Mouse (Mus musculus) CD4-positive naive resting alpha-beta T cell, adult 57 days (primary cell): ENCODE data around the gene Tcp11x2. TPM values are rescaled to one million over a fixed set of nuclear protein-coding genes. Genes with fewer than 3 reads are reported as not detected.

Experiments
- total RNA-seq: library from RNA; stranded (reverse); gene quantifications from one replicate; pipeline ENCODE4 v1.2.4, GENCODE M21; 2023

Gene Tcp11x2
- not detected for total RNA-seq

DNA sequence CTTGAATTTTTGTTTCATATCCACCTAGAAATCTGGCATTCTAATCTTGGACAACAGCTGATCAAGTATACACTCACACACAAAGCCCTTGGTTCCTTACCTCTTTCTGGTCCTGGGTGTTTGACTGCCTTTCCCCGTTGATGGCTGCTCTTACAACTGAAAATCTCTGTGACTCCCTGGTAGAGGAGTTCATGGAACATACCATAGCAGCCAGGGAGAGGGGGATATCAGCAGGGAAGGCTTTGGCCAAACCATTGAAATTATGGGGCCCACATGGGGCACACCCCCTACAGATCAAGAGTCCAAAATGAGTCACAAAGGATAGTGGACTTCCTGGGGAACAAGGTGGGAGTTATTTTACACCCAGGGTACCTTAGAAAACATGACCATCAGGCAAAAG is at the start of gene Tcp11x2:
Gene Tcp11x2, minus strand, starts transcription at position 158 of the 400 bp plus-strand sequence.

DNA sequence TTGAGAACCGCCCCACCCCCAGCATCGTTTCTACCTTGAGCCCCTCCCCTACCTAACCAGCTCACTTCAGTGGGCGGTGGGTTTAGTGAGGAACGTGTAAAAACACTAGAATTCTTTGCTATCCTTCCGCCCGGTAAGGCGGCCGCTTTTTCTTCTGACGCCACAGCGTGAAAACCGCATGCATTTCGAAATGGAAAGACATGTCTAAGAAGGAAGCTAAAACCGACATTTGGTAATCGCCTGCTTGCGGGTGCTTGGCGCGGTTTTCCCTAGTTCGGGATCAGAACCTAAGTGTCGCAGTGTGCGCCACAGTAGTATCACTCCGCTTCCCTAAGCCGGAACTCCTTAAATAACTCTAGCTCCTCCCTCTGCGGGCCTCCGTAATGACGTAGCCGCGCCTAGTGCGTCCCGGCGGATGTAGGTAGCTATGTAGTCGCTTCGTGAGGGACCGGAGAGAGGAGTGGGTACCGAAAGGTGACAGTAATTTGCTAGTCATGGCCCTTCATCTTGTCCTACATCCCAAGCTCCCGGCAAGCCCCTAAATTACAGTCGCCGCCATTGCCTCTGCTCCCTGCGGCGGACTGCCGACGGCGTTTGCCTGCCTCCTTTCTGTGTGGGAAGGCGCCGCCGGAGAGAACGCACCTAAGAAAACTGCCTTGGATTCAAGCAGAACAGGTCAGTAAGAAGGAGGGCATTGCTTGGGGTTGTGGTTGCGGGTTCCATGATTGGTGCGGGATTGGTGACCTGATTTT is 48.9 kb upstream of the Tcp11x2 start, which contains the start of the genes Armcx5 and Gprasp1:
Gene Armcx5, plus strand, starts transcription at position 430 of the 752 bp plus-strand sequence.
Gene Gprasp1, plus strand, starts transcription at position 430 of the 752 bp plus-strand sequence.

DNA sequence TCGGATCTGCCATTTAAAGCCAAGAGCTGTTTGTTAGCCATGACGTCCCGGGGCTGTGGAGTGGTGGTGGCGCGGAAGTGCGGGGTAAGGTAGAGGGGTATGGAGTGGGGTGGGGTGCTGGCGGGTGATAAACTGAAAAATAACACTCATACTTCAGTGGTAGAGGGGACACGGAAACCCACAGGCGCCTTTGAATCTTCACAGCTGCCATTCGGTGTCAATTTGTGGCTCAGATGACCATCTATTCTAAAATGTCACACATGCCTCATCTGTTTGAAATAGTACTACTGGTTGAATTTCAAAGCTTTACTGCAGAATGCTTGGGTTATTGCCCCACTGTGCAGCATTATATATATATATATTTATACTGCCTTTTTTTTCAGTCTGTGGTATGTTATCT is 31.6 kb upstream of the Tcp11x2 start, which contains the start of gene Tmsb15a:
Gene Tmsb15a, minus strand, starts transcription at position 101 of the 400 bp plus-strand sequence.

DNA sequence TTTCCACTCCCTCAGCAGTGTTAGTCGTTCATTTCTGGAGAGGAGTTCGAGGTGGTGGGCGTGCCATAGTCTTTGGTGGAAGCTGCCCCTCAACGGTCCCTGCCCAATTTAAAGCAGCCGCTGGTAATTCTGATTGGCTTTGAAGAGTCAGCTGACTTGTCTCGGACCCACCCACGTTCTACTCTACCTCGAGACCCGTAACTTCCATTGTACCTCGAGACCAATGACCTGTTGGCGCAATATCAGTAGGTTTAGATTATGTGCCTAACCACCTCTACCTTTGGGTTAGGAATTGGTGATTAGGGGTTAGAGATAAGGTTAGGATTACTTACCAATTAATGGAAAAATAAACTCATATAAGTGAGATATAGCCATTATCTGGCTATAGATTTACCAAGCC is 66.0 kb downstream of the Tcp11x2 start, which contains the start of gene Prame:
Gene Prame, minus strand, starts transcription at position 101 of the 400 bp plus-strand sequence.

Other genes with a start within 250 kb of the Tcp11x2 start
- not detected for gene AV320801, start 199.2 kb downstream of the Tcp11x2 start, total RNA-seq
- not detected for gene Nxf7, start 95.0 kb downstream of the Tcp11x2 start, total RNA-seq
- not detected for gene Prame, start 66.1 kb downstream of the Tcp11x2 start, total RNA-seq
- gene Tmsb15a, start 31.5 kb upstream of the Tcp11x2 start, total RNA-seq: not detected
- 40.2 TPM for gene Armcx5, start 48.9 kb upstream of the Tcp11x2 start, total RNA-seq
- 62.6 TPM for gene Gprasp1, start 48.9 kb upstream of the Tcp11x2 start, total RNA-seq
- 18.5 TPM for gene Bhlhb9, start 103.8 kb upstream of the Tcp11x2 start, total RNA-seq
- gene Gprasp2, start 145.2 kb upstream of the Tcp11x2 start, total RNA-seq: 21.5 TPM